Mouse (Mus musculus) spleen, adult 2 months (tissue): Measurements from ENCODE around the gene Gm37240.

ENCODE experiments used
- CTCF ChIP-seq: fragments of 200-500 bp; IDR thresholded peaks from 2 replicates; pipeline ENCODE4 v1.5.1; 2011; ENCODE audit warnings: mild to moderate bottlenecking, inconsistent platforms; ENCODE audit not compliant: insufficient read depth, insufficient read length, insufficient replicate concordance; ENCODE audit errors: extremely low read depth
- POLR2A ChIP-seq: fragments of 200-500 bp; IDR thresholded peaks from 2 replicates; pipeline ENCODE4 v1.6.1; 2011; ENCODE audit warnings: low read depth, low read length, inconsistent platforms

DNA sequence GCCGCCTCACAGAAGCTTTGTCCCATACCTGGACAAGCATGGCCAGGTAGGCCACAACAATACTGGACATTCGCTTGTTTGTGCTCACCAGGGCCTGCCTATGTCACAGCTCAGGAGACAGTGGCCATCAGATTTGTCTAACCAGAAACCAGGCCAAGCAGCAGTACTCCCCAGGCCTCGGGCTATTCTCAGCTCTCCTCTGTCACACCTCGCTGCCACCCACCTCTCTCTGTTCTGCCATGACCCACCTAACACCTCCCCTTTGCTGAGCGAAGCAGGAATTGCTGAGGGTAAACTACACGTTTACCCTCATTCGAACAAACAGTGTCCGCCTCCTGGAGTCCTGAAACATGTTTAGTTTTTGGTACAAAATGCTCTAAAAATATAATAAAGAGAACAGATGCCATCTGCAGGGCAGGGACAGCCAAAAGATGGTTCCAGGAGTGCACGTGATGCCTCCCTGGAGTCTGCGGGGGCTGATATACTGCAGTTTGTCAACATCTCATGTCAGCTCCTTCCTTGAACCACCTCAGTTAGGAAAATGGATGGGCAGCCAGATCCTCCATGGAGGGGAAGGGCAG lies 222.6 kb downstream of the Gm37240 start:
- TF ChIP-seq CTCF (no peak), POLR2A (no peak)
